Mouse (Mus musculus) CD4-positive, CD25-positive, alpha-beta regulatory T cell, adult 9 weeks (primary cell): ENCODE data around the gene Acsm2. TPM values are rescaled to one million over a fixed set of nuclear protein-coding genes. Genes with fewer than 3 reads are reported as not detected.

Source experiments
- polyA plus RNA-seq: library from polyadenylated mRNA; unstranded; fragments of 100-300 nt; shearing (Covaris generic); gene quantifications from one replicate; pipeline ENCODE4 v1.2.1, GENCODE M21; 2017

The Acsm2 gene
- not detected for polyA plus RNA-seq

DNA sequence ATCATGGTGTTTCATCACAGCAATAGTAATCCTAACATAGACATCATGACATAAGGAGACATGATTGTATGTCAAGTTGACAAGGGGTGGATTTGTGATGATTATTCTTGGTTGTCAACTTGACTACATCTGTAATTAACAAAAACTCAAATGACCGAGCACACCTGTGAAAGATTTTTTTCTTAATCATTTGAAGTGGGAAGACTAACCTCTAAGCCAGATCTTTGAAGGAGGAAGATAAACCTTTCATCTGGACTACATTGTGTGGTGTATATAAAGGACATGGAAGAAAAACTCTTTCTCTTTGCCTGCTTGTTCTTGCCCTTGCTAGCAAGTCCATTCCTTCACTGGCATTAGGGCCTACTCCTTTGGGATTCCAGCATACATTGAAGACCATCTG lies at the start of gene Acsm2:
TSS of gene Acsm2 (plus strand) at position 301 of the 400 bp plus-strand sequence.

DNA sequence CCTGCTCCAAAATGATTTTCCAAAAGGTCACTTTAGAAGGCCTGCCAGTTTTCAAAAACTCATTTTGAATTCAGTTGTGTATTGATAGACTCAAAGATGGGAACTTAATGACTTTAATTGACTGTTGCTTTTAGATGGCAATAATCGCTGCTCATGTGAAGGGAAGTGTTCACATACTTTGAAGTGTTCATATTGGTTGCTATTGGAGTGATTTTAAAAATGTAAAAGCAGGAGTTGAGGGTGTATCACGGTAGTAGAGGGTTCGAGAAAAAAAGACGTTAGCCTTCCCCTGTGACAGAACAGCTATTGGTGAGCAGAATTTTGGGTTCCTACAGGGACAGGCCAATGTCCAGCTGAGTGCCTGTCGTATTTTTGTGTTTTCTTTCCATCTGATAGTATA lies 35.0 kb upstream of the Acsm2 start, which contains the start of gene Acsm5:
TSS of gene Acsm5 (plus strand) at position 301 of the 400 bp plus-strand sequence.

DNA sequence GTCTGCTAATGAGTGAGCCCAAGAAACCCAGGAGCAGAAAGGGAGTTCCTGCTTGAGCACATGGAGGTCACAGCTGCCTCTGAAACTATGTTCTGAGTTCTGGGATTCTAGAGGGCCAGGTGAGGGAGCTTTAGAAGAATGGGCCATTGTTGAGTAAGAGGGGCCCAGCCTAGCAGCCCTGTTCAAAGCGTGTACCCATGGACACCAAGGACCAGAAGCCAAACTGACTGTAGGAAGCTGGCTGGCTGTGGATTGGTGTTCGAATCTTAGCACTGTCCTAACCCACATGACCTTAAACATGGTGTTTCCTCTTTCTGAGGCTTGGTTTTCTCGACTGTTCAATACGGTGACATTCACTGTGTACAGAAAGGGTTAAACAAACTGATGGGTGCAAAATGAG lies 30.8 kb upstream of the Acsm2 start, which contains the start of gene Pdilt:
TSS of gene Pdilt (minus strand) at position 101 of the 400 bp plus-strand sequence.

DNA sequence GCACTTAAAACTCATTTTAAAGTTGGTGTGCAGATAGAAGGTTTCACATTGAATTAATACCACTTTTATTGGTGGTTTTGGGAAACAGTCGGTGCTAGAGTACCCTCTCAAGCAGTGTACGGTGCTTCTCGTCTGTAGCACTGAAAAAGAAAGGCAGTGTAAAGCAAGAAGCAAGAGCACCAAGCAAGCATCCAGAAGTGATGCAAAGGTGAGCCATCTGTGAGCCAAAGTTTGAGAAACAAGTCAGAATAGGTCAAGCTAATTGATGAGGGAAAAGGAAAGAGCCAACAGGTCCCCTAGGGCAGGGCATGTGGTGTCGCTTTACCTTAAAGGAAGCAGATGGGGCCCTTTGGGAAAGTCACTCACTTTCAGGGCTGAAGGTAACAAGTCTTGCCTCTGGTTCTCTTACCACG lies 52.5 kb downstream of the Acsm2 start, which contains the start of gene Acsm1:
TSS of gene Acsm1 (plus strand) at position 363 of the 413 bp plus-strand sequence.

Other genes starting within 250 kb of the Acsm2 start
- not detected for gene Gp2, start 95.1 kb upstream of the Acsm2 start, polyA plus RNA-seq
- gene Umod, start 75.1 kb upstream of the Acsm2 start, polyA plus RNA-seq = not detected
- gene Acsm5, start 34.9 kb upstream of the Acsm2 start, polyA plus RNA-seq = not detected
- gene Pdilt, start 30.9 kb upstream of the Acsm2 start, polyA plus RNA-seq = not detected
- not detected for gene Acsm1, start 52.7 kb downstream of the Acsm2 start, polyA plus RNA-seq
- not detected for gene Acsm4, start 135.7 kb downstream of the Acsm2 start, polyA plus RNA-seq
- gene Thumpd1, start 166.5 kb downstream of the Acsm2 start, polyA plus RNA-seq = 83.9 TPM
- not detected for gene Acsm3, start 206.6 kb downstream of the Acsm2 start, polyA plus RNA-seq
- gene Rexo5, start 239.7 kb downstream of the Acsm2 start, polyA plus RNA-seq = 47.8 TPM
- gene Eri2, start 239.7 kb downstream of the Acsm2 start, polyA plus RNA-seq = 17.8 TPM